Mouse (Mus musculus): ENCODE measurements around the gene Phf11c.
A peak's percentile ranks its signal among the peaks of the same experiment; 100 is the strongest.
"Not testable (repeated sequence)": the region's sequence is repeated elsewhere in the genome, so short reads cannot be mapped to it uniquely, and the experiment has no call there.

The Phf11c gene

GRCm38 (mm10) chr14:59395281-59395680, at the start of gene Phf11c:
Gene Phf11c, minus strand, starts transcription at chr14:59395381.
- no peak for DNase-seq (ENCODE audit: low spot score)

DNA sequence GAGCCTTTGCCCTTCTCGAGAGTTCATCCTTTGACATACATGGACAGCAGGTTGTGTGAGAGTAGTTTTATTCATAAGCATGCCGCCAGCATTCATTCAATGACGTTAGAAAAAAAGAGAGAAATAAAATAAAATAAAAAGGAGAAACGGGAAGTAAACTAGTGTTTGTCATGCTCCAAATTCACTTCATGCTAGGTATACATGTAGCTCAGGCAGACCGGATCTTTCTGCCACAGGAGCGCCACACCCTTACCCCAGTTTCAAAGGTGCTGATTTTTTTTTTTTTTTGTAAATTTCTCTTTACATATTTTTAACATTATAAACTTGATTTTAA, 46.3 kb upstream of the Phf11c start:
- DNase-seq (ENCODE audit: low spot score): no peak

- peak; percentile 95 for DNase-seq (ENCODE audit: low spot score)
Measured at GRCm38 (mm10) chr14:59440558-59441471, 45.6 kb upstream of the Phf11c start, which contains the start of the genes Setdb2 and Cab39l. Gene Setdb2, minus strand, starts transcription at chr14:59440884. Gene Cab39l, plus strand, starts transcription at chr14:59440972.

DNA sequence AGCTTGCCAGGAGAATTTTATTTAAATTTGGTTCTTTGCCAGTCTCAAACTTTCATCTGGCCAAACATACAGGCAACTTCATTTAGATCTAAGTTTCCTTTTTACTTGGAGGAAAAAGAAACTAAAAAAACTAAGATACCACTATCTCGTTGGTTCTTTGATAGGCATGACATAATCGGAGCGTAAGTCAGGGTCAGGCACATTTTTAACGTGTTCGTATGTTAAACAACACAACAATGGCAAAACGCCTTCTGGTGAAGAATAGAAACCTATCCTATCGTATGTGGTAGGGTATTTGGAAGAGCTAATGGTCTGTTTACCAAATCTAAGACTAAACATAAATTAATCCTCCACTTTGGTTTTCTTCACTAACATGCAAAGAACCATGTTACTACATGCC, 44.9 kb upstream of the Phf11c start:
- DNase-seq (ENCODE audit: low spot score): no peak

- DNase-seq (ENCODE audit: low spot score): no peak
Measured at GRCm38 (mm10) chr14:59438505-59438904, 43.3 kb upstream of the Phf11c start.

DNA sequence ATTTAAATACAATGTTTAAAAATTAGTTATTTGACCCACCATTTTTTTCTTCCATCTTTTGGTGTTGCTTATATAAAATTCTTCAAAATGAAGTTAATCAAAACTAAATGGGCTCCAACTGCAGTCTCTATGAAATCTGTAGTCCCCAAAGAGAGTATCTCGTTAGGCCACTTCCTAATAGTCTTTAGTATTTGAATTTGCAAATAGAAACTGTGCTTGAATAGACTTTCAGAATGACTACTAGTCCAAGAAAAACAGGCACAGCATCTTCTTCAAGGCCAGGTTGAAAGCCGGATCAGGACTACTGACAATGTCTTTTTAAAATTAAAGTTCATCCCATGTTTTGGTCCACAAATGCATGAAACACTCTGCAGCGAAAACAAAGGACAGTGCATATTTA, 42.2 kb upstream of the Phf11c start:
- DNase-seq (ENCODE audit: low spot score): no peak

- no peak for DNase-seq (ENCODE audit: low spot score)
Measured at GRCm38 (mm10) chr14:59435206-59435605, 40.0 kb upstream of the Phf11c start.

- DNase-seq (ENCODE audit: low spot score): no peak
Measured at GRCm38 (mm10) chr14:59433902-59434301, 38.7 kb upstream of the Phf11c start.

DNA sequence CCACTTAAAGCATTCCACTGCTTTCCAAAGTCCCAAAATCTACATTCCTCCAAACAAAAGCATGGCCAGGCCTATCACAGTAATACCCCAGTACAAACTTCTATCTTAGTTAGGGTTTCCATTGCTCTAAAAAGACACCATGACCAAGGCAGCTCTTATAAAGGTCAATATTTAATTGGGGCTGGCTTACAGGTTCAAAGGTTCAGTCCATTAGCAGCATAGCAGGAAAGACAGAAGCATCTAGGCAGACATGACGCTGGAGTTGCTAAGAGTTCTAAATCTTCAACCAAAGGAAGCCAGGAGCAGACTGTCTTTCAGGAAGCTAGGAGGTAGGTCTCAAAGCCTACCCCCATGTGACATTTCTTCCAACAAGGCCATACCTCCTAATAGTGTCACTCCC, 35.4 kb upstream of the Phf11c start:
- DNase-seq (ENCODE audit: low spot score): no peak

DNA sequence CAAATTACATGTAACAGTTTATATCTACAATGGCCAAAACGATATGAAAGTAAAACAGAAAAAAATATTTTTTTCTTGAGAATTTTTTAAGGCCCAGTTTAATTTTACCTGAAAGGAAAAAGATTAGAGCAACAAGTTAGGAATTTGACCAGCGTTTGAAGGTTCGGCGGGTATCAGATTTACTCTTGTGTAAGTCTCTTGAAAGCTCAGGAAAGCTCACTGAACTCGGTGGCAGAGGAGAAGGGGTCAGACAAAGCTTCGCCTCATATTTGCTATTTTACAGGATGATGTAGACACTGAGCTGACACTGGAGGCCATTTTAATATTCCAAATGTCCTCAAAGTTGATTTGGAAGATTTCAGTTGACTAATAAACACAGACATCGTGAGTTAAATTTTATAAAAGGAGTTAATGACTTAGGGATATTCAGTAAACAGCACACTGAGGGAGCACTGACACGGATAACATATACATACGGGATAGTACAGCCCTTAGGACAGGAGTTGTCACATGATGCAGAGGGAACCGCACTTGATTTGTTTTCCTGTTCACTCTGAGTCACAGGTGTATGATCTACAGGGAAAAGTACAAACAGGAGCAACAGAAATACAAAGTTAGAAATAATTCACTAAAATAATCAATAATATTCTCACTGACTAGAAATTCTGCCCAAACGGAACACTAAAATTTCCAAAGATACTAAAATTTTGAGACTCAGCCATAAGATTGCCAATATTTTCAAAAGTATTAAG, 27.9 kb upstream of the Phf11c start:
- DNase-seq (ENCODE audit: low spot score): no peak

DNA sequence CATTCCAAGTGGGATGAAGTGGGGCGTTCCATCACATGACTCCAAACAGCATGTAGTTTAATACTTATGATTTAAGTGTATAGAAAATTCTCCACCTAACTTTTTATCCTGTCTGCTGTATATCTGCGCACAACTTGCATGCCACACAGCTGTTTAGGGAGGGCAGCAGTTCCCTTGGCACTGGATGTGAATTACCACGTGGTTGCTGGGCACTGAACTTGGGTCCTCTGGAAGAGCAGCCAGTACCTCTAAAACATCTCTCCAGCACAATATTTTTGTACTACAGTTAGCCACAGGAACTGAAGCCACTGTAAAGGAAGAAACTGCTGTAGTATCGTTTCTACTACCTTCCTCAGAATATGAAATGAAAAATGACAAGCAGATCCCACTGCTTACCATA, 23.0 kb upstream of the Phf11c start:
- DNase-seq (ENCODE audit: low spot score): no peak

GRCm38 (mm10) chr14:59414979-59415378, 19.8 kb upstream of the Phf11c start:
- not testable (repeated sequence) for DNase-seq (ENCODE audit: low spot score)

DNA sequence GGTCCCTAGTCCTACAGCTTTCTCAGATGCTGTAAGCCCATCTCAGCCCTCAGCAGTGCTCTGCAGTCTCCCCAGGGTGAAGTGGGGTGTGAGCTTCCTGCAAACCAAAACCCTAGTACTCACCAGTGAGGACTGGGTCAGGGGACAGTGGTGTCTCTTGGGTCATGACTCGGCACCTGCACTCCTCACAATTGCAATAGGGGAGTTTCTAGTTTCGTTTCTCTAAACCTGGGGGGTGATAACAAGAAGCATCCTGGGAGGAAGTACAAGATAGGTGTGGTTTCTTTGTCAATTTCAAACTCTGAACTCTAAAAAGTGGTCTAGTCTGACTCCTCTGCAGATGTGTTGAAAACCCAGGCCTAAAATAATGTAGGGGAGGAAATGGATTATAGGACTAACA, 1.8 kb upstream of the Phf11c start:
- no peak for DNase-seq (ENCODE audit: low spot score)

- DNase-seq (ENCODE audit: low spot score): not testable (repeated sequence)
Measured at GRCm38 (mm10) chr14:59390181-59390580, 5.0 kb downstream of the Phf11c start.

DNA sequence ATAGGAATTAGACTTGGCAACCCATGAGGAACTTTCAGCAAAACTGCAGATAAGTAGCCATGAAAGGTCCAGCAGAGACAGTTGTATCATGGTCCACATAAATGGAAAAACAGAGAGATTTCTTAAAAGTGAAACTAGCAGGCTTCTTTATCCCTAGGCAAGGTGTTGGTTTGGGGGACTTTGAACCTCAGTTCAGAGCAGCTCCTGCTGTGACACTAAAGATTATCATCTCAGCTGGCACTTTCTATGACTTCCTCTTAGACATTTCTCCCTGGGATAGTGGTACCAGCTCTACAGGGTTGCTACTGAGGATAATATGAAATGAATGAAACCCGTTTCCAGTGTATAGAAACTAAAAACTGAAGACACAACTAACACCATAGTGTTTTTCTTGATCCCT, 5.6 kb downstream of the Phf11c start:
- no peak for DNase-seq (ENCODE audit: low spot score)

- DNase-seq (ENCODE audit: low spot score): no peak
Measured at GRCm38 (mm10) chr14:59370348-59371068, 24.7 kb downstream of the Phf11c start.

GRCm38 (mm10) chr14:59366386-59367105, 28.6 kb downstream of the Phf11c start:
- DNase-seq (ENCODE audit: low spot score): no peak

GRCm38 (mm10) chr14:59365244-59365644, 29.9 kb downstream of the Phf11c start, which contains the start of gene Phf11d:
Gene Phf11d, minus strand, starts transcription at chr14:59365470.
- no peak for DNase-seq (ENCODE audit: low spot score)

DNA sequence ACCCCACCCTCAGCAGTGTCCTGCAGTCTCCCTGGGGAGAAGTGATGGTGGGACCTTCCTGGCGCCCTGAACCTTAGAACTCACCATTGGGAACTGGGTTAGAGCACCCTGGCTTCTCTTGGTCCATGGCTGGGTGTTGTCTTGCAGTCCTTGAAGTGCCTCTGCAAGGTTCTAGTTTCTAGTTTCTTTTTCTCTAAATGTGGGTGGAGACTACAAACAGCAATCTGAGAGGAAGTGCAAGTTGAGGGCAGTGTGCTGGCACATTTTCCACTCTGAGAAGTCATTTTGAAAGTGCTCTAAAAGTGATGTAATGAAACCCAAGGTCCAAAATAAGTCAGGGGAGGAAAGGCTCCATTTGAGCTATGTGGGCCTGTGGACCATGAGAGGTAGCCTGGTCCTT, 54.0 kb downstream of the Phf11c start, which contains the start of gene Phf11b:
Phf11b (minus strand) TSS at position 163 of the 400 bp plus-strand sequence.
- not testable (repeated sequence) for DNase-seq (ENCODE audit: low spot score)

DNA sequence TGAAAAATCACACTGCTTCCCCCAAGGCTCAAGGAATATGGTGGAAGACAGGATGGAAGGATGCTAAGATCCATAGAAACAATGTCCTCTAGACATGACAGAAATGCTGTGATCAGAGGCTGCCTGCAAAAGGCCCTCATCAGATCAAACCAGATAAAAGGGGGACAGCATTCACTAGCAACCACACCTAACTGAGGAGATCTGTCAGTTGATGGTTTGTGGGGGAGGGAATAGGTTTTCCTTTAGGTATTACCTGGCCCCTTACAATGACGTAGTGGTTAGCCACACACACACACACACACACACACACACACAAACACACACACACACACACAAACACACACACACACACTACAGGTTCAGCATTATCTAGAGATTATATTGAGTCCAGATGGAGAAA, 55.6 kb downstream of the Phf11c start:
- DNase-seq (ENCODE audit: low spot score): no peak

- not testable (repeated sequence) for DNase-seq (ENCODE audit: low spot score)
Measured at GRCm38 (mm10) chr14:59336056-59336455, 59.1 kb downstream of the Phf11c start.
